Mouse (Mus musculus): ENCODE data around the gene Csn3. TPM values are rescaled to one million over a fixed set of nuclear protein-coding genes. Genes with fewer than 3 reads are reported as not detected.

Csn3 gene
- total and polyA plus RNA-seq, 3 experiments: not detected

- H3K27ac ChIP-seq: no peak within 1 kb of the TSS
- DNase-seq: no peak
- TF ChIP-seq CTCF (IDR thresholded peaks at IDR 0.05) (no peak), POLR2A (IDR thresholded peaks at IDR 0.05; ENCODE audit: insufficient read depth, low read depth, low read length) (no peak), EP300 (IDR thresholded peaks at IDR 0.05; ENCODE audit: insufficient read depth, low read depth, low read length) (no peak)
- no peaks in the 10 kb centered on the region for H3K27me3 ChIP-seq (ENCODE audit: control insufficient read depth, insufficient read depth, low read length)
- 36% methylated on average over 2 of the region's 2 CpGs for WGBS
- no peaks in the 10 kb centered on the region for H3K36me3 ChIP-seq (ENCODE audit: control insufficient read depth, insufficient read depth, low read length)
- intact Hi-C loops (cut with DNase I): no loop called here
- H3K4me3 ChIP-seq: no peak within 1 kb of the TSS
- H3K4me1 ChIP-seq (ENCODE audit: control insufficient read depth, insufficient read depth, low read length): no peaks in the 10 kb centered on the region
- H3K79me2 ChIP-seq (replicated peaks; ENCODE audit: control insufficient read depth, insufficient read depth, low read length): no peaks in the 10 kb centered on the region
- H3K9ac ChIP-seq (ENCODE audit: low read depth, low read length): no peak within 1 kb of the TSS
These were observed 43.8 kb downstream of the Csn3 start, which contains the start of the genes 2310003L06Rik and Gm28434 for GRCm38 (mm10) chr5:87969201-87969600. Gene 2310003L06Rik (plus strand): TSS chr5:87969459. Gene Gm28434 (plus strand): TSS chr5:87969517.

- H3K36me3 ChIP-seq (ENCODE audit: control insufficient read depth, insufficient read depth, low read length): no peaks in the 10 kb centered on the region
- no peak within 1 kb of the TSS for H3K4me3 ChIP-seq
- no peak within 1 kb of the TSS for H3K27ac ChIP-seq
- 66% methylated on average over 3 of the region's 3 CpGs for WGBS
- no peak for TF ChIP-seq CTCF (IDR thresholded peaks at IDR 0.05)
- no peak for TF ChIP-seq EP300 (IDR thresholded peaks at IDR 0.05; ENCODE audit: insufficient read depth, low read depth, low read length)
- TF ChIP-seq POLR2A (IDR thresholded peaks at IDR 0.05; ENCODE audit: insufficient read depth, low read depth, low read length): no peak
- H3K4me1 ChIP-seq (ENCODE audit: control insufficient read depth, insufficient read depth, low read length): no peaks in the 10 kb centered on the region
- no peak for DNase-seq
- no peaks in the 10 kb centered on the region for H3K27me3 ChIP-seq (ENCODE audit: control insufficient read depth, insufficient read depth, low read length)
- no peaks in the 10 kb centered on the region for H3K79me2 ChIP-seq (replicated peaks; ENCODE audit: control insufficient read depth, insufficient read depth, low read length)
- no peak within 1 kb of the TSS for H3K9ac ChIP-seq (ENCODE audit: low read depth, low read length)
- intact Hi-C loops (cut with DNase I): no loop called here
These were observed 53.8 kb downstream of the Csn3 start, which contains the start of gene Cabs1 for GRCm38 (mm10) chr5:87979139-87979538. Gene Cabs1 (plus strand): TSS chr5:87979439.

Other genes starting within 250 kb of the Csn3 start
- gene Csn2, start 225.9 kb upstream of the Csn3 start, total RNA-seq (2021): not detected
- gene Csn2, start 225.9 kb upstream of the Csn3 start, polyA plus RNA-seq (2012; rRNA removed): not detected in 2 replicates
- gene Csn1s2a, start 151.0 kb upstream of the Csn3 start, total RNA-seq (2021): not detected
- gene Csn1s2a, start 151.0 kb upstream of the Csn3 start, polyA plus RNA-seq (2012; rRNA removed): not detected in 2 replicates
- not detected for gene Csn1s2b, start 117.5 kb upstream of the Csn3 start, total RNA-seq (2021)
- gene Csn1s2b, start 117.5 kb upstream of the Csn3 start, polyA plus RNA-seq (2012; rRNA removed): not detected in 2 replicates
- gene Prr27, start 99.9 kb upstream of the Csn3 start, total RNA-seq (2021): not detected
- gene Prr27, start 99.9 kb upstream of the Csn3 start, polyA plus RNA-seq (2012; rRNA removed): 0.16 TPM in 1 of 2 replicates, not detected in the other
- gene Odam, start 40.5 kb upstream of the Csn3 start, total RNA-seq (2021): not detected
- not detected in 2 replicates for gene Odam, start 40.5 kb upstream of the Csn3 start, polyA plus RNA-seq (2012; rRNA removed)
- gene 2310003L06Rik, start 43.9 kb downstream of the Csn3 start, total RNA-seq (2021): not detected
- not detected in 2 replicates for gene 2310003L06Rik, start 43.9 kb downstream of the Csn3 start, polyA plus RNA-seq (2012; rRNA removed)
- not detected for gene Gm28434, start 43.9 kb downstream of the Csn3 start, total RNA-seq (2021)
- gene Gm28434, start 43.9 kb downstream of the Csn3 start, polyA plus RNA-seq (2012; rRNA removed): not detected in 2 replicates
- gene Cabs1, start 53.9 kb downstream of the Csn3 start, total RNA-seq (2021): not detected
- not detected in 2 replicates for gene Cabs1, start 53.9 kb downstream of the Csn3 start, polyA plus RNA-seq (2012; rRNA removed)
- not detected for gene Smr3a, start 77.0 kb downstream of the Csn3 start, total RNA-seq (2021)
- not detected in 2 replicates for gene Smr3a, start 77.0 kb downstream of the Csn3 start, polyA plus RNA-seq (2012; rRNA removed)
- gene Smr2, start 161.0 kb downstream of the Csn3 start, total RNA-seq (2021): not detected
- gene Smr2, start 161.0 kb downstream of the Csn3 start, polyA plus RNA-seq (2012; rRNA removed): not detected in 2 replicates
- not detected for gene Gm11116, start 186.0 kb downstream of the Csn3 start, total RNA-seq (2021)
- not detected in 2 replicates for gene Gm11116, start 186.0 kb downstream of the Csn3 start, polyA plus RNA-seq (2012; rRNA removed)
- not detected for gene Gm11115, start 228.5 kb downstream of the Csn3 start, total RNA-seq (2021)
- gene Gm11115, start 228.5 kb downstream of the Csn3 start, polyA plus RNA-seq (2012; rRNA removed): not detected in 2 replicates